Mouse (Mus musculus): ENCODE results near the gene Rsf1. TPM values are rescaled to one million over a fixed set of nuclear protein-coding genes. Genes with fewer than 3 reads are reported as not detected.

Gene Rsf1
- 0.39 and 0.49 TPM in 2 replicates for polyA plus RNA-seq (2012; rRNA removed; ENCODE audit: low replicate concordance)

GRCm38 (mm10) chr7:97579067-97579975 lies at the start of gene Rsf1, which contains the start of gene Aamdc:
Rsf1 (plus strand) TSS chr7:97579889.
Aamdc (minus strand) TSS chr7:97579497.

DNA sequence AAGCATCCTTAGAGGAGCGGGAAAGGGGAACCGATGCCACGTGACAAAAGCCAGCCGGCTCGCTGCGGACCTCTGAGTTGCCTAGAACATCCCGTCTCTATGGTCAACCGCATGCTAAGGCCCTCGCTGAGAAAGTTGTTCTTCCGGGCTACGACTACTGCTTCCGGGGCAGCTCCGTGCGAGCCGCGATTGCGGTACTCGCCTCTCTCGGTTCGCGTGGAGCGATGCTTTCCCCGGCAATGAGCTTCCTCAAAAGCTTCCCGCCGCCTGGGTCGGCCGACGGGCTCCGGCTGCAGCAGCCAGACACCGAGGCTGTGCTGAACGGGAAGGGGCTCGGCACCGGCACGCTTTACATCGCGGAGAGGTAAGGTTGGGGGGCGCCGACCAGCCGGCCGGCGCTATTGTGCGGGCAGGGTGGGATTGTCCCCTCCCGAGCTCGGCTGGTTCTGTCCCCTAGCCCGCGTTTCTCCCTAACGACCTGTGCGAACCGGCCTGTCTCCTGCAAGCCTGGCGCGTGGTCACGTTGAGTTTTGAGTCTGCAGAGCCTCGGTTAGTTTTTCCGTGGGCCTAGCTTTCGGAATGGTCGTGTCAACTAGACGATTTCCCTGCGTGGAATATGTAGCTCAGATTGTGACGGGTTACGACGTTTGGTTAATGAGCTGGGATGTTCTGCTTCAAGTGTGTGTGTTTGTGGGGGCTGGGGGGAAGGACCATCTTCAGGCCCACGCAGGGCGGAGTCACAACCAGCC lies 117.0 kb downstream of the Rsf1 start, which contains the start of gene Clns1a:
Gene Clns1a (plus strand): TSS at position 129 of the 749 bp plus-strand sequence.

GRCm38 (mm10) chr7:97737638-97738456 lies 158.2 kb downstream of the Rsf1 start, which contains the start of gene Aqp11:
Aqp11 (minus strand) TSS chr7:97738289.

Other genes with a start within 250 kb of the Rsf1 start
- 2.9 and 5.8 TPM in 2 replicates for gene Usp35, start 247.9 kb upstream of the Rsf1 start, polyA plus RNA-seq (2012; rRNA removed; ENCODE audit: low replicate concordance)
- 2.9 and 3.5 TPM in 2 replicates for gene Kctd21, start 247.6 kb upstream of the Rsf1 start, polyA plus RNA-seq (2012; rRNA removed; ENCODE audit: low replicate concordance)
- gene Alg8, start 208.3 kb upstream of the Rsf1 start, polyA plus RNA-seq (2012; rRNA removed; ENCODE audit: low replicate concordance): 4.5 and 6.8 TPM in 2 replicates
- gene Ndufc2, start 179.9 kb upstream of the Rsf1 start, polyA plus RNA-seq (2012; rRNA removed; ENCODE audit: low replicate concordance): 111 and 263 TPM in 2 replicates
- gene Thrsp, start 162.2 kb upstream of the Rsf1 start, polyA plus RNA-seq (2012; rRNA removed; ENCODE audit: low replicate concordance): 0.93 and 18.4 TPM in 2 replicates
- gene Kctd14, start 128.6 kb upstream of the Rsf1 start, polyA plus RNA-seq (2012; rRNA removed; ENCODE audit: low replicate concordance): 3.8 and 4.6 TPM in 2 replicates
- 33.7 and 46.2 TPM in 2 replicates for gene Ints4, start 98.9 kb upstream of the Rsf1 start, polyA plus RNA-seq (2012; rRNA removed; ENCODE audit: low replicate concordance)
- gene Aamdc, start 392 bp upstream of the Rsf1 start, polyA plus RNA-seq (2012; rRNA removed; ENCODE audit: low replicate concordance): 28.7 and 45.8 TPM in 2 replicates
- gene Clns1a, start 116.7 kb downstream of the Rsf1 start, polyA plus RNA-seq (2012; rRNA removed; ENCODE audit: low replicate concordance): 11.8 and 25.5 TPM in 2 replicates
- 62.4 and 114 TPM in 2 replicates for gene Aqp11, start 158.4 kb downstream of the Rsf1 start, polyA plus RNA-seq (2012; rRNA removed; ENCODE audit: low replicate concordance)
- 50.2 and 51.1 TPM in 2 replicates for gene Pak1, start 208.7 kb downstream of the Rsf1 start, polyA plus RNA-seq (2012; rRNA removed; ENCODE audit: low replicate concordance)